Mouse (Mus musculus): ENCODE measurements around the gene Btbd35f15.
"Not testable (repeated sequence)": the region's sequence is repeated elsewhere in the genome, so short reads cannot be mapped to it uniquely, and the experiment has no call there.

Btbd35f15 gene

GRCm38 (mm10) chrX:33577214-33577613 lies at the start of gene Btbd35f15:
Gene Btbd35f15, minus strand, starts transcription at chrX:33577314.
- not testable (repeated sequence) for DNase-seq

Data from cerebellum, adult 9-10 months (tissue).